ENCODE assay signal across 10 mouse cellular contexts in the genomic region with DNA sequence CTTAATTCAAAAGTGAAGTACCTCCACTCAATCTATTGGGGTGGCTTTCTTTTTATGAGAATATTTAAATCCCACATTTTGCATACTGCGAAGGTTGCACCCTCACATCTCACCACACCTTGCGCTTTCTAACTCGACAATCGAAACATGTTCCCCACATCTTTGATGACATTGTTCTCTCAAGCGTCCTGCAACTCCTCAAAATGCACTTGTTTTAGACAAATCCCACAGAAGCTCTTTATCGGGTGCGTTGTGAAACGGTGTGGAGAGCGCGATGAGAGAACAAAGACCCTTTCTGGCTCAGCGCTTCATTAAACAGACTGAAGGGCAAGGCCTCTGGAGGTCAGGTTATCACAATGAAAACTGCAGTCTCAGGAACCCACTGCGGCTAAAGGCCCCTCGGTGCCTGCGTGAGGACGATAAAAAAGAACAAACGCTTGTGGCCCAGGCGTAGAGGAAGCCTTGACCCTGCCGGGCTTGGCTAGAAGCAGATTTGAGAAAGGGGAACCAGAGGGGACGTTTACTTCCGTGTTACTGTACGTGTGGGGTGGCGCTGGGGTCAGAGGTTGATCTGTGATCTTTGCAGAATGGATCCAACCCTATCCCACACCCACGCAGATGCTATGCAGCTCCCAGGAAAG.
DNase-seq lines count a peak whose midpoint lies in the region; ATAC-seq and TF ChIP-seq lines count a peak whose summit lies in the region.
"Had no signal": no experiment of that assay in that cellular context is flagged by ENCODE, and none has a peak within 500 bp of the region (broad histone marks: within the 10 kb centered on the region; RNA-seq: fewer than 3 reads in every experiment).

No protein-coding gene starts in this region.

- WGBS in heart, embryonic 10.5 days = 20% methylated on average over 23 of the region's 23 CpGs
- WGBS in embryonic facial prominence, embryonic 11.5 days = 15% methylated on average over 23 of the region's 23 CpGs
- WGBS in hindbrain, postnatal 0 days = 12% methylated on average over 23 of the region's 23 CpGs
- WGBS in midbrain, embryonic 12.5 days = 6% methylated on average over 23 of the region's 23 CpGs

- no peak overlapping the region for H3K4me2 ChIP-seq in embryonic facial prominence, embryonic 11.5 days (ENCODE audit: low read depth, low read length)
- H3K4me2 ChIP-seq in hindbrain, postnatal 0 days (ENCODE audit: low read depth, low read length) = peak overlapping the region; percentile 11; the same call in 1 of the 2 replicates
- H3K4me2 ChIP-seq in midbrain, embryonic 12.5 days (replicated peaks) = peak overlapping the region; percentile 34

- TF ChIP-seq CTCF in hindbrain, postnatal 0 days (IDR thresholded peaks at IDR 0.05; ENCODE audit: low read depth) = no peak

- no peak for ATAC-seq in embryonic facial prominence, embryonic 11.5 days (replicated peaks; ENCODE audit: insufficient number of reproducible peaks, low FRiP score, low TSS enrichment, low read depth)
- no peak; the same call in 1 of the 2 replicates for ATAC-seq in hindbrain, postnatal 0 days
- peak; percentile 52 for ATAC-seq in midbrain, embryonic 12.5 days (ENCODE audit: low FRiP score, low read depth)
- ATAC-seq in CD4-positive, CD25-positive, alpha-beta regulatory T cell, adult 4 months = no peak

- peaks cover 26% of the 10 kb centered on the region for H3K4me1 ChIP-seq in heart, embryonic 10.5 days
- H3K4me1 ChIP-seq in embryonic facial prominence, embryonic 11.5 days (ENCODE audit: control insufficient read depth, insufficient read depth, low read length) = no peaks in the 10 kb centered on the region
- H3K4me1 ChIP-seq in hindbrain, postnatal 0 days (ENCODE audit: insufficient read depth, low read length) = 0 out of 2 replicates have a peak, but pooled peaks cover 6% of the 10 kb centered on the region
- H3K4me1 ChIP-seq in midbrain, embryonic 12.5 days = peaks cover 30% of the 10 kb centered on the region

- no peaks in the 10 kb centered on the region for H3K36me3 ChIP-seq in heart, embryonic 10.5 days
- no peaks in the 10 kb centered on the region for H3K36me3 ChIP-seq in embryonic facial prominence, embryonic 11.5 days (replicated peaks; ENCODE audit: control insufficient read depth, insufficient read depth, low read depth, low read length)
- no peaks in the 10 kb centered on the region for H3K36me3 ChIP-seq in hindbrain, postnatal 0 days (ENCODE audit: insufficient read depth, low read length)
- H3K36me3 ChIP-seq in midbrain, embryonic 12.5 days = no peaks in the 10 kb centered on the region

- peak overlapping the region; percentile 73 for H3K27ac ChIP-seq in heart, embryonic 10.5 days
- H3K27ac ChIP-seq in embryonic facial prominence, embryonic 11.5 days (replicated peaks; ENCODE audit: low read depth, low read length) = no peak overlapping the region
- no peak overlapping the region for H3K27ac ChIP-seq in hindbrain, postnatal 0 days
- peak overlapping the region; percentile 80 for H3K27ac ChIP-seq in midbrain, embryonic 12.5 days (replicated peaks)
- H3K27ac ChIP-seq: kidney, postnatal 0 days; macrophage had no signal

- no peak overlapping the region for H3K4me3 ChIP-seq in heart, embryonic 10.5 days
- no peak overlapping the region for H3K4me3 ChIP-seq in embryonic facial prominence, embryonic 11.5 days (ENCODE audit: low read depth, low read length)
- H3K4me3 ChIP-seq in hindbrain, postnatal 0 days (ENCODE audit: low read length) = no peak overlapping the region
- no peak overlapping the region for H3K4me3 ChIP-seq in midbrain, embryonic 12.5 days

- peak; percentile 79 for DNase-seq in heart, embryonic 10.5 days (ENCODE audit: low spot score)
- DNase-seq in heart, adult 8-10 months (ENCODE audit: low spot score) = no peak
- peak; percentile 35 for DNase-seq in embryonic facial prominence, embryonic 11.5 days (ENCODE audit: low spot score)
- DNase-seq in hindbrain, postnatal 0 days (ENCODE audit: low spot score) = no peak
- no peak for DNase-seq in adrenal gland, postnatal 4 days (ENCODE audit: low spot score in 2 of 2)
- DNase-seq in left cerebral cortex, adult 18-20 months (ENCODE audit: low spot score in 2 of 2) = no peak

- H3K27me3 ChIP-seq in heart, embryonic 10.5 days (ENCODE audit: insufficient read depth, poor library complexity, severe bottlenecking) = no peaks in the 10 kb centered on the region
- no peaks in the 10 kb centered on the region for H3K27me3 ChIP-seq in embryonic facial prominence, embryonic 11.5 days (ENCODE audit: control insufficient read depth, insufficient read depth, low read length)
- no peaks in the 10 kb centered on the region for H3K27me3 ChIP-seq in hindbrain, postnatal 0 days (ENCODE audit: insufficient read depth, low read length)
- H3K27me3 ChIP-seq in midbrain, embryonic 12.5 days = peaks cover 3% of the 10 kb centered on the region; the same call in 1 of the 2 replicates

- no peaks in the 10 kb centered on the region for H3K9me3 ChIP-seq in heart, embryonic 10.5 days
- H3K9me3 ChIP-seq in embryonic facial prominence, embryonic 11.5 days (replicated peaks; ENCODE audit: control insufficient read depth, low read length) = no peaks in the 10 kb centered on the region
- no peaks in the 10 kb centered on the region for H3K9me3 ChIP-seq in hindbrain, postnatal 0 days (ENCODE audit: low read length)
- no peaks in the 10 kb centered on the region for H3K9me3 ChIP-seq in midbrain, embryonic 12.5 days

- no peak overlapping the region for H3K9ac ChIP-seq in embryonic facial prominence, embryonic 11.5 days (replicated peaks; ENCODE audit: low read length)
- no peak overlapping the region for H3K9ac ChIP-seq in hindbrain, postnatal 0 days (replicated peaks; ENCODE audit: low read length)
- 0 out of 2 replicates have a peak overlapping the region, but pooled peaks have one; percentile 15 for H3K9ac ChIP-seq in midbrain, embryonic 12.5 days (replicated peaks)

Comparison
In these comparisons a context has a peak if more than half of its experiments do, and no peak if none do; other contexts are left out.
1. DNase-seq: peak in heart, embryonic 10.5 days (single experiment) and embryonic facial prominence, embryonic 11.5 days (single experiment); none in heart, adult 8-10 months (single experiment), hindbrain, postnatal 0 days (single experiment), adrenal gland, postnatal 4 days (0 of 2) and left cerebral cortex, adult 18-20 months (0 of 2).
2. H3K27ac ChIP-seq: peak in heart, embryonic 10.5 days (single experiment) and midbrain, embryonic 12.5 days (single experiment); none in embryonic facial prominence, embryonic 11.5 days (single experiment) and hindbrain, postnatal 0 days (single experiment).